Mouse (Mus musculus) testis, adult 2 months (tissue): ENCODE measurements at regions not wholly inside any gene's neighbourhood (a gene's known extent, or its start where the extent isn't known, plus 50 kb on each side); places are given as distances from the start of the nearest gene placed in this dataset.

Experiments
- H3K27ac ChIP-seq: fragments of 200-500 bp; 2 replicates; pipeline ENCODE4 v1.5.1; 2012; ENCODE audit warnings: low read depth, low read length; ENCODE audit not compliant: control insufficient read depth, insufficient read depth
- H3K27me3 ChIP-seq: fragments of 200-500 bp; 2 replicates; pipeline ENCODE4 v1.6.1; 2012; ENCODE audit warnings: mild to moderate bottlenecking, low read length, moderate library complexity; ENCODE audit not compliant: control insufficient read depth, insufficient read depth
- H3K36me3 ChIP-seq: fragments of 200-500 bp; 2 replicates; pipeline ENCODE4 v1.6.1; 2012; ENCODE audit warnings: mild to moderate bottlenecking, low read length; ENCODE audit not compliant: control insufficient read depth, insufficient read depth
- H3K4me1 ChIP-seq: fragments of 200-500 bp; 2 replicates; pipeline ENCODE4 v1.6.1; 2012; ENCODE audit warnings: low read length; ENCODE audit not compliant: control insufficient read depth, insufficient read depth
- H3K4me3 ChIP-seq: fragments of 200-500 bp; 2 replicates; pipeline ENCODE4 v1.5.1; 2012; ENCODE audit warnings: low read depth, mild to moderate bottlenecking, low read length, moderate library complexity, mixed read lengths; ENCODE audit not compliant: control insufficient read depth
- CTCF ChIP-seq: fragments of 200-500 bp; IDR thresholded peaks from 2 replicates; pipeline ENCODE4 v1.5.1; 2012; ENCODE audit warnings: low read depth, mild to moderate bottlenecking, inconsistent platforms, low read length, moderate library complexity; ENCODE audit not compliant: control insufficient read depth, insufficient read depth, insufficient replicate concordance
- POLR2A ChIP-seq: fragments of 200-500 bp; IDR thresholded peaks from 2 replicates; pipeline ENCODE4 v1.6.1; 2012; ENCODE audit warnings: low read depth, mild to moderate bottlenecking, inconsistent platforms, low read length, moderate library complexity; ENCODE audit not compliant: control insufficient read depth

DNA sequence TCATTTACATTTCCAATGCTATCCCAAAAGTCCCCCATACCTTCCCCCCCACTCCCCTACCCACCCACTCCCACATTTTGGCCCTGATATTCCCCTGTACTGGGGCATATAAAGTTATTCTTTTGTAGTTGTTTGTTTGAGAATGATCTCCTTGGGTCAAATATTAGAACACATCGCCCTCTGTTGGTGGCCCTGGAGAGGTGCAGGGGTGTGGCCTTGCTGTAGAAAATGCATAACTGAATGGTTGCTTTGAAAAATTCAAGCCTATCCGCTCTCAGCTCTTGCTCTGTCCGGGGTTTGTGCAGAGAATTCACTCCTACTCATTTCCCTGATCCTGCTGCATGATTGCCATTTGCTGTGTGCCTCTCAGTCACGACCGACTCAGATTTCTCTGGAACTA lies 336.4 kb upstream of the Epha6 start:
- no peak for TF ChIP-seq POLR2A
- TF ChIP-seq CTCF = peak; percentile 63; the same call in 1 of the 2 replicates
- H3K4me1 ChIP-seq = no peaks in the 10 kb centered on the region
- H3K27me3 ChIP-seq = no peaks in the 10 kb centered on the region
- no peak overlapping the region for H3K27ac ChIP-seq
- no peaks in the 10 kb centered on the region for H3K36me3 ChIP-seq
- no peak overlapping the region for H3K4me3 ChIP-seq
